Mouse (Mus musculus): ENCODE measurements around the gene Ptcd1. TPM values are rescaled to one million over a fixed set of nuclear protein-coding genes. Genes with fewer than 3 reads are reported as not detected.
A peak's percentile ranks its signal among the peaks of the same experiment; 100 is the strongest.
"Not testable (repeated sequence)": the region's sequence is repeated elsewhere in the genome, so short reads cannot be mapped to it uniquely, and the experiment has no call there.

Ptcd1 gene
- total RNA-seq, 1 experiment from 2014 or later: 16.1 TPM

GRCm38 (mm10) chr5:145178461-145178980, 11.6 kb upstream of the Ptcd1 start:
- ATAC-seq (replicated peaks; ENCODE audit: insufficient number of reproducible peaks, low FRiP score, low TSS enrichment, poor library complexity, severe bottlenecking): no peak

GRCm38 (mm10) chr5:145167306-145167661, 376 bp upstream of the Ptcd1 start:
- no peak for ATAC-seq (replicated peaks; ENCODE audit: insufficient number of reproducible peaks, low FRiP score, low TSS enrichment, poor library complexity, severe bottlenecking)

GRCm38 (mm10) chr5:145165184-145165583, 1.7 kb downstream of the Ptcd1 start:
- no peak for ATAC-seq (replicated peaks; ENCODE audit: insufficient number of reproducible peaks, low FRiP score, low TSS enrichment, poor library complexity, severe bottlenecking)

GRCm38 (mm10) chr5:145164710-145165109, 2.2 kb downstream of the Ptcd1 start:
- no peak for ATAC-seq (replicated peaks; ENCODE audit: insufficient number of reproducible peaks, low FRiP score, low TSS enrichment, poor library complexity, severe bottlenecking)

- ATAC-seq (replicated peaks; ENCODE audit: insufficient number of reproducible peaks, low FRiP score, low TSS enrichment, poor library complexity, severe bottlenecking): no peak
These were observed 5.5 kb downstream of the Ptcd1 start for GRCm38 (mm10) chr5:145161361-145161760.

- ATAC-seq (replicated peaks; ENCODE audit: insufficient number of reproducible peaks, low FRiP score, low TSS enrichment, poor library complexity, severe bottlenecking): no peak
These were observed 14.2 kb downstream of the Ptcd1 start for GRCm38 (mm10) chr5:145152690-145153089.

GRCm38 (mm10) chr5:145149294-145149693, 17.6 kb downstream of the Ptcd1 start:
- ATAC-seq (replicated peaks; ENCODE audit: insufficient number of reproducible peaks, low FRiP score, low TSS enrichment, poor library complexity, severe bottlenecking): no peak

- ATAC-seq (replicated peaks; ENCODE audit: insufficient number of reproducible peaks, low FRiP score, low TSS enrichment, poor library complexity, severe bottlenecking): no peak
These were observed 19.2 kb downstream of the Ptcd1 start for GRCm38 (mm10) chr5:145147748-145148147.

GRCm38 (mm10) chr5:145140611-145141010, 26.3 kb downstream of the Ptcd1 start:
- no peak for ATAC-seq (replicated peaks; ENCODE audit: insufficient number of reproducible peaks, low FRiP score, low TSS enrichment, poor library complexity, severe bottlenecking)

- peak; percentile 81 for ATAC-seq (replicated peaks; ENCODE audit: insufficient number of reproducible peaks, low FRiP score, low TSS enrichment, poor library complexity, severe bottlenecking)
These were observed 27.1 kb downstream of the Ptcd1 start, which contains the start of the genes Pdap1 and Bud31 for GRCm38 (mm10) chr5:145139571-145140519. Gene Pdap1 (minus strand): TSS chr5:145140238. Gene Bud31 (plus strand): TSS chr5:145140362.

- ATAC-seq (replicated peaks; ENCODE audit: insufficient number of reproducible peaks, low FRiP score, low TSS enrichment, poor library complexity, severe bottlenecking): no peak
These were observed 28.1 kb downstream of the Ptcd1 start for GRCm38 (mm10) chr5:145138836-145139235.

- not testable (repeated sequence) for ATAC-seq (replicated peaks; ENCODE audit: insufficient number of reproducible peaks, low FRiP score, low TSS enrichment, poor library complexity, severe bottlenecking)
These were observed 33.6 kb downstream of the Ptcd1 start for GRCm38 (mm10) chr5:145133275-145133674.

GRCm38 (mm10) chr5:145130995-145131394, 35.9 kb downstream of the Ptcd1 start:
- no peak for ATAC-seq (replicated peaks; ENCODE audit: insufficient number of reproducible peaks, low FRiP score, low TSS enrichment, poor library complexity, severe bottlenecking)

- no peak for ATAC-seq (replicated peaks; ENCODE audit: insufficient number of reproducible peaks, low FRiP score, low TSS enrichment, poor library complexity, severe bottlenecking)
These were observed 36.7 kb downstream of the Ptcd1 start for GRCm38 (mm10) chr5:145130191-145130590.

- not testable (repeated sequence) for ATAC-seq (replicated peaks; ENCODE audit: insufficient number of reproducible peaks, low FRiP score, low TSS enrichment, poor library complexity, severe bottlenecking)
These were observed 37.1 kb downstream of the Ptcd1 start for GRCm38 (mm10) chr5:145129773-145130172.

- no peak for ATAC-seq (replicated peaks; ENCODE audit: insufficient number of reproducible peaks, low FRiP score, low TSS enrichment, poor library complexity, severe bottlenecking)
These were observed 37.8 kb downstream of the Ptcd1 start for GRCm38 (mm10) chr5:145129124-145129523.

- ATAC-seq (replicated peaks; ENCODE audit: insufficient number of reproducible peaks, low FRiP score, low TSS enrichment, poor library complexity, severe bottlenecking): no peak
These were observed 40.3 kb downstream of the Ptcd1 start for GRCm38 (mm10) chr5:145126580-145126979.

- ATAC-seq (replicated peaks; ENCODE audit: insufficient number of reproducible peaks, low FRiP score, low TSS enrichment, poor library complexity, severe bottlenecking): no peak
These were observed 43.5 kb downstream of the Ptcd1 start for GRCm38 (mm10) chr5:145123396-145123795.

- no peak for ATAC-seq (replicated peaks; ENCODE audit: insufficient number of reproducible peaks, low FRiP score, low TSS enrichment, poor library complexity, severe bottlenecking)
These were observed 46.0 kb downstream of the Ptcd1 start for GRCm38 (mm10) chr5:145120921-145121320.

- no peak for ATAC-seq (replicated peaks; ENCODE audit: insufficient number of reproducible peaks, low FRiP score, low TSS enrichment, poor library complexity, severe bottlenecking)
These were observed 47.5 kb downstream of the Ptcd1 start for GRCm38 (mm10) chr5:145119385-145119784.

Data from monocyte, adult 5-6 weeks (primary cell).